19 mouse cellular contexts compared by ENCODE assay signal in the genomic region with DNA sequence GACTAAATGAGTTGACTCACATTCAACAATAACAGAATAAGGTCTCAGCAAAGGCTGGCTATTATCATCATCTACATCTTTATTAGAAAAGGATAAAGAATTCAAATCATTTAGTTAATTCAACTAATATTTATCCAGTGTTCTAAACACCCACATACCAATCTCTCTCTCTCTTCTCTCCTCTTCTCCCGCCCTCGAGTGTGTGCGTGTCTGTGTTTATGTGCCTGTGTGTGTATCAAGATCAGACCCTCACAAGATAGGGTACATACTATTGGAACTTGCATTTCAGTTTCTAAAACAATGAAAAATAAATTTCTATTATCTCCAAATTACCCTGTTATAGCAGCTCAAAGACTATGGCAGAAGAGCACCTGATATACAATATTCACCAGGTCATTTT.
"Had no signal": no experiment of that assay in that cellular context is flagged by ENCODE, and none has a peak within 500 bp of the region (broad histone marks: within the 10 kb centered on the region; RNA-seq: fewer than 3 reads in every experiment).

No protein-coding gene starts in this region.

- H3K4me3 ChIP-seq: limb, embryonic 12.5 days; lung, embryonic 15.5 days; megakaryocyte, embryonic 14.5 days; midbrain, embryonic 12.5 days; neural tube, embryonic 13.5 days; stomach, embryonic 15.5 days had no signal

- H3K9me3 ChIP-seq: limb, embryonic 12.5 days; lung, embryonic 15.5 days; megakaryocyte, embryonic 14.5 days; midbrain, embryonic 12.5 days; neural tube, embryonic 13.5 days; stomach, embryonic 15.5 days had no signal

- H3K27me3 ChIP-seq: limb, embryonic 12.5 days; lung, embryonic 15.5 days; megakaryocyte, embryonic 14.5 days; midbrain, embryonic 12.5 days; neural tube, embryonic 13.5 days; stomach, embryonic 15.5 days had no signal

- H3K9ac ChIP-seq: limb, embryonic 12.5 days; lung, embryonic 15.5 days; midbrain, embryonic 12.5 days; neural tube, embryonic 13.5 days; stomach, embryonic 15.5 days had no signal

- H3K4me2 ChIP-seq: limb, embryonic 12.5 days; lung, embryonic 15.5 days; midbrain, embryonic 12.5 days; neural tube, embryonic 13.5 days; stomach, embryonic 15.5 days had no signal

- DNase-seq: kidney, adult 8-10 months; kidney, postnatal 36 days; layer of hippocampus, adult 9-11 months; layer of hippocampus, postnatal 36 days; lung, postnatal 14 days; retina, postnatal 1 day; right cerebral cortex, postnatal 14 days; thymus, adult 2 months; thymus, postnatal 25 days had no signal

- ATAC-seq: intestine, embryonic 16.5 days; midbrain, embryonic 16.5 days had no signal

- H3K27ac ChIP-seq: kidney, postnatal 0 days; limb, embryonic 12.5 days; lung, embryonic 15.5 days; macrophage; midbrain, embryonic 12.5 days; neural tube, embryonic 13.5 days; stomach, embryonic 15.5 days had no signal

- H3K4me1 ChIP-seq: lung, embryonic 15.5 days; stomach, embryonic 15.5 days had no signal
